Mouse (Mus musculus) hindbrain, postnatal 0 days (tissue): ENCODE measurements around the gene 4931414P19Rik. TPM values are rescaled to one million over a fixed set of nuclear protein-coding genes. Genes with fewer than 3 reads are reported as not detected.
A peak's percentile ranks its signal among the peaks of the same experiment; 100 is the strongest.

Experiments used
- ATAC-seq: fragments of 200-750 bp; cut with Nextera tagmentation; 2 replicates; pipeline ENCODE4 v1.8.0; 2017; ENCODE audit warnings: mild to moderate bottlenecking, moderate TSS enrichment, moderate library complexity
- DNase-seq: peaks from one replicate; pipeline ENCODE4 v3.0.0-alpha.2; 2015; ENCODE audit warnings: low spot score
- H3K27ac ChIP-seq: fragments of 300-500 bp; sonication (generic); 2 replicates; pipeline ENCODE4 v1.5.1; 2014; ENCODE audit warnings: mild to moderate bottlenecking
- H3K27me3 ChIP-seq: fragments of 300-500 bp; sonication (generic); 2 replicates; pipeline ENCODE4 v1.6.1; 2014; ENCODE audit warnings: low read length, mixed read lengths; ENCODE audit not compliant: insufficient read depth
- H3K36me3 ChIP-seq: fragments of 300-500 bp; sonication (generic); 2 replicates; pipeline ENCODE4 v1.6.1; 2014; ENCODE audit warnings: low read length, mixed read lengths; ENCODE audit not compliant: insufficient read depth
- H3K4me1 ChIP-seq: fragments of 300-500 bp; sonication (generic); 2 replicates; pipeline ENCODE4 v1.6.1; 2014; ENCODE audit warnings: antibody characterized with exemption, low read length, mixed read lengths; ENCODE audit not compliant: insufficient read depth
- H3K4me2 ChIP-seq: fragments of 300-500 bp; sonication (generic); 2 replicates; pipeline ENCODE4 v1.6.1; 2014; ENCODE audit warnings: low read depth, mild to moderate bottlenecking, low read length, moderate library complexity, mixed read lengths
- H3K4me3 ChIP-seq: fragments of 300-500 bp; sonication (generic); 2 replicates; pipeline ENCODE4 v1.5.1; 2014; ENCODE audit warnings: low read length
- H3K9ac ChIP-seq: fragments of 300-500 bp; sonication (generic); replicated peaks from 2 replicates; pipeline ENCODE4 v1.6.1; 2014; ENCODE audit warnings: mild to moderate bottlenecking, low read length, moderate library complexity, mixed read lengths
- H3K9me3 ChIP-seq: fragments of 300-500 bp; sonication (generic); 2 replicates; pipeline ENCODE4 v1.6.1; 2016; ENCODE audit warnings: low read length, mixed read lengths
- CTCF ChIP-seq: IDR thresholded peaks from 2 replicates; pipeline ENCODE4 v1.5.1; 2016; ENCODE audit warnings: antibody characterized with exemption, control low read depth, low read depth
- WGBS: fragments of 180-500 bp; shearing (Covaris S2); extraction: QIAGEN DNeasy Blood & Tissue Kit; methylation state at CpG from one replicate; pipeline ENCODE4 v1.1.7; 2014; 5-methylcytosine and 5-hydroxymethylcytosine counted together
- polyA plus RNA-seq: library from polyadenylated mRNA; unstranded; fragments of >200 nt; fragmentation: Nextera tagmentation; extraction: Ambion mirVana; gene quantifications from 2 replicates; pipeline ENCODE4 v1.2.1, GENCODE M21; 2015
- total RNA-seq: library from RNA; depleted of rRNA; stranded (reverse); fragments of >200 nt; gene quantifications from 2 replicates; pipeline ENCODE4 v1.2.3, GENCODE M21; 2014

The 4931414P19Rik gene
- total and polyA plus RNA-seq, 2 experiments from 2014 or later = 2.5 to 4.8 TPM

DNA sequence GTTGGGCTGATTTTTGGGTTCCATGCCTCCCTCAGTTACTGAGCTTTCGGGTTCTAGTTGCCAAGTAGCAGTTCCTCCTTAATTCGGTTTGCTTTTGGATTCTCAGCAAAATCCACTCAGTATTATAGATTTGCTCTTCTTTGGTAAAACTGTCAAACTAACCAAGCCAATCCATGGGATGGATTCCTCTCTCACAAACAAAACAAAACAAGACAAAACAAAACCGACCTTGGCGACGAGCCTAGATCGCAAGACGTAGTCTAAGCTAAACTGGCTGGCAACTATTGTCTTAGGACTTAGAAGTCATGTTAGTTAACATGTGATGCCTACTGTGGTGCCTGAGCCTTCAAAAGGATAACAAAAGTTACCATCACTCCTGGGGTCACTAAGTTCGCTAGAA is 2.1 kb downstream of the 4931414P19Rik start:
- 80% methylated on average over 8 of the region's 8 CpGs for WGBS
- Histone ChIP-seq H3K27me3 (no peaks in the 10 kb centered on the region), H3K9ac (no peak overlapping the region; the same call in 1 of the 2 replicates), H3K4me2 (peak overlapping the region; percentile 53), H3K4me3 (peak overlapping the region; percentile 57), H3K9me3 (no peaks in the 10 kb centered on the region), H3K36me3 (no peaks in the 10 kb centered on the region), H3K4me1 (no peaks in the 10 kb centered on the region), H3K27ac (peak overlapping the region; percentile 93)
- no peak for TF ChIP-seq CTCF
- ATAC-seq = no peak
- no peak for DNase-seq

- Histone ChIP-seq H3K4me3 (peak overlapping the region; percentile 57), H3K27ac (peak overlapping the region; percentile 93), H3K4me1 (no peaks in the 10 kb centered on the region), H3K9me3 (no peaks in the 10 kb centered on the region), H3K4me2 (peak overlapping the region; percentile 53), H3K27me3 (no peaks in the 10 kb centered on the region), H3K36me3 (no peaks in the 10 kb centered on the region), H3K9ac (peak overlapping the region; percentile 67)
- under 1% methylated on average over 46 of the region's 46 CpGs for WGBS
- ATAC-seq (peak; percentile 99), DNase-seq (peak; percentile 99)
- TF ChIP-seq CTCF = peak; percentile 32; the same call in 1 of the 2 replicates
Measured at GRCm38 (mm10) chr14:54603038-54603654, 2.6 kb downstream of the 4931414P19Rik start.

- Histone ChIP-seq H3K4me1 (no peaks in the 10 kb centered on the region), H3K27ac (peak overlapping the region; percentile 93), H3K27me3 (no peaks in the 10 kb centered on the region), H3K36me3 (no peaks in the 10 kb centered on the region), H3K9me3 (no peaks in the 10 kb centered on the region), H3K4me3 (peak overlapping the region; percentile 57), H3K9ac (peak overlapping the region; percentile 67), H3K4me2 (peak overlapping the region; percentile 53)
- ATAC-seq (peak; percentile 13; the same call in 1 of the 2 replicates), DNase-seq (peak; percentile 40)
- WGBS = 38% methylated on average over 4 of the region's 4 CpGs
- no peak for TF ChIP-seq CTCF
Measured at GRCm38 (mm10) chr14:54602613-54603012, 3.2 kb downstream of the 4931414P19Rik start.

- H3K4me2 ChIP-seq = no peak overlapping the region
- WGBS = 83% methylated on average over 2 of the region's 2 CpGs
- DNase-seq = no peak
- H3K27ac ChIP-seq = no peak overlapping the region
- TF ChIP-seq CTCF = no peak
- H3K9me3 ChIP-seq = no peaks in the 10 kb centered on the region
- no peaks in the 10 kb centered on the region for H3K36me3 ChIP-seq
- no peaks in the 10 kb centered on the region for H3K4me1 ChIP-seq
- no peak for ATAC-seq
- H3K9ac ChIP-seq = no peak overlapping the region
- no peak overlapping the region for H3K4me3 ChIP-seq
- H3K27me3 ChIP-seq = no peaks in the 10 kb centered on the region
Measured at GRCm38 (mm10) chr14:54601601-54602000, 4.2 kb downstream of the 4931414P19Rik start.

- DNase-seq = no peak
- no peaks in the 10 kb centered on the region for H3K4me1 ChIP-seq
- H3K9me3 ChIP-seq = no peaks in the 10 kb centered on the region
- no peaks in the 10 kb centered on the region for H3K36me3 ChIP-seq
- peak; percentile 54 for TF ChIP-seq CTCF
- H3K4me3 ChIP-seq = no peak overlapping the region
- 85% methylated on average over 7 of the region's 7 CpGs for WGBS
- no peak for ATAC-seq
- H3K9ac ChIP-seq = no peak overlapping the region
- no peak overlapping the region for H3K27ac ChIP-seq
- H3K4me2 ChIP-seq = no peak overlapping the region
- no peaks in the 10 kb centered on the region for H3K27me3 ChIP-seq
Measured at GRCm38 (mm10) chr14:54597084-54597483, 8.7 kb downstream of the 4931414P19Rik start.

- TF ChIP-seq CTCF = no peak
- no peak overlapping the region for H3K4me3 ChIP-seq
- no peaks in the 10 kb centered on the region for H3K36me3 ChIP-seq
- DNase-seq (no peak), ATAC-seq (no peak; the same call in 1 of the 2 replicates)
- H3K9me3 ChIP-seq = no peaks in the 10 kb centered on the region
- no peak overlapping the region for H3K9ac ChIP-seq
- no peaks in the 10 kb centered on the region for H3K27me3 ChIP-seq
- H3K4me1 ChIP-seq = no peaks in the 10 kb centered on the region
- no peak overlapping the region for H3K27ac ChIP-seq
- H3K4me2 ChIP-seq = no peak overlapping the region
- 67% methylated on average over 27 of the region's 28 CpGs for WGBS
Measured at GRCm38 (mm10) chr14:54594631-54595414, 11.0 kb downstream of the 4931414P19Rik start.
